Mouse (Mus musculus): Measurements from ENCODE around the gene Fosl2. TPM values are rescaled to one million over a fixed set of nuclear protein-coding genes. Genes with fewer than 3 reads are reported as not detected.
"Not testable (repeated sequence)": the region's sequence is repeated elsewhere in the genome, so short reads cannot be mapped to it uniquely, and the experiment has no call there.

Gene Fosl2
- total RNA-seq, 1 experiment from 2014 or later, result 512 TPM

DNA sequence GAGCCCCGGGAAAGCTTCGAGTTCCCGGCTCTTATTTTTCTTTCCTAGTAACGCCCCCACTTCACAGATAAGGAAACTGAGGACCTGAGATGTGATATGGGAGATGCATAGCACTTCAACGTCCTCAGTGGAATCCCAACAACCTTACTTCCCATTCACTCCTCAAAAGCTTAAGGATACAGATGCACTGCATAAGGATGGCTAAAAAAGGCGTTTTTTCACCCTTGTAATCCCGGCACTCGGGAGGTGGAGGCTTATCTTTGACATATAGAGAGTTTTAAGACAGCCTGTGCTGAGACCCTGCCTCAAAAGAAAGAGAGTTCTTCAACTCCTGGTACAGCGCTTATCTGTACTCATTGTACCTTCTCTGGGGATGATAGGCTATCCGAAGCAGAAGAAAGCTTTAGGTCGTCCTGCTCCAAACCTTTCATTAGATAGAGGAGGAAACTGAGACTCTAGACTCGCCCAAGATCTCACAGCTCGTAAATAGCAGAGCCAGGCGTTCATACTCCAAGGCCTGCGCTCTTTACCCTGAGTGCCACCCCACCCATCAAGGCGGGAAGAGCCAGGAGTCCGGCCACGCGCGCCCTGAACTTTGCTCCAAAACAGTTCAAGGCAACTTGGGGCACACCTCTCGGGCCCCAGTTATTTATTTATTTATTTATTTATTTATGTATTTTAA lies 1.4 kb upstream of the Fosl2 start:
- no peak for DNase-seq

DNA sequence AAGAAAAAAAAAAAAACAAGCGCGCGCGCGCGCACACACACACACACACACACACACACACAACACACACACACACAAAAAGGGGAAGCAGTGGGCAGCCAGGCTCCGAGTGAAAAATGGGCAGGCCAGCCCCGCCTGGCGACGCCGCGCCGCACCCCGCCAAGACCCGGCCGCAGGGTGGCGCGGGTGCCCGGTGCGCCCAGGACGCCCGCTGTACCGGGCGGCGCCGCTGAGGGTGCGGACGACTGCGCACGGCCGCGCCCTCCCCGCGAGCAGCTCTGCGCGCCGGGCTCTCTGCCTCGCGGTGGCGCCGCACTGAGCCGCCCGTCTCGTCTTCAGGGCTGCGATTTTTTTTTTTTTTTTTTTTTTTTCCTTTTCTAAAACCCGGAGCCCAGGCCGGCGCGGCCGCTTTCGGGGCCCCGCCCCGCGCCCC lies 682 bp upstream of the Fosl2 start:
- peak; percentile 80 for DNase-seq

DNA sequence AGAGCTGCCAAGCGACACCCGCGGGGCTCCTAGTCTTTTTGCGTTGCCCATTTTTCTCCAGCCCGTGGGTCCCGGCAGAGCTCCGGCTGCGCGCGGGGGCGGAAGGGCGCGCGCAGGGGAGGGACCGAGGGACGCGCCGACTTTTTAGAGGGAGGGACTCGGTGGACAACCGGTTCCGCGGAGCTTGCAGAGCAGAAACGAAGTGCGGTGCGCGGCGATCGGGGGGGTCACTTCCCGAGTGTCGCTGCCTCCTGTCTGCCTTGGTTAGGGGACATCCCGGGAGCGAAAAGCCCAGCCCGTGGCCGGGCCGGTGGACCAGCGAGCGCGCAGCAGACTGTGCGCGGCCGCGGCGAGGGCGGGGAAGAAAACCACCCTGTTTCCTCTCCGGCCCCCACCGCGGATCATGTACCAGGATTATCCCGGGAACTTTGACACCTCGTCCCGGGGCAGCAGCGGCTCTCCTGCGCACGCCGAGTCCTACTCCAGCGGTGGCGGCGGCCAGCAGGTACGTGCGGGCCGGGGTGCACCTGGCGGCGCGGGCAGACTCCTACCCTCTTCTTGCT lies 781 bp downstream of the Fosl2 start:
- DNase-seq, result peak; percentile 74

DNA sequence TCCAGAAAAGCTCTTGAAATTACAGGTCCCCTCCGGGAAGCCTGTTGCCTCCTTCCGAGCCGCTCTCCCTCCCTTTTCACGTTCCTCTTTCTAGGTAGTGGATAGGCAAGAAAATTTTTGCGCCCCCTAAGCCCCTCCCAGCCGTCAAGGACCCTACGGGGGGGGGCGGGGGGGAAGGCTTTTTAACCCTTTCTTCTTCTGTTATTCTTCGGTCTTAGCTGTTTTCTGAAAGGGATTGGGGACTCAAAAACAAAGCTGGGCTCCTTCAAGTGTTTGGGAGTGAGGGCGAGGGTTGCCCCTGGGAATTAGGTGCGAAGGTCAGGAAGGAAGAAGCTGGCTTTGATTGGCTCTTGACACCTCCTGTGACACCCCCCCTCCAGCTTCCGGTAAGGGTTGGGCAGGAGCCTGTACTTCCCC lies 1.5 kb downstream of the Fosl2 start:
- DNase-seq, result no peak

DNA sequence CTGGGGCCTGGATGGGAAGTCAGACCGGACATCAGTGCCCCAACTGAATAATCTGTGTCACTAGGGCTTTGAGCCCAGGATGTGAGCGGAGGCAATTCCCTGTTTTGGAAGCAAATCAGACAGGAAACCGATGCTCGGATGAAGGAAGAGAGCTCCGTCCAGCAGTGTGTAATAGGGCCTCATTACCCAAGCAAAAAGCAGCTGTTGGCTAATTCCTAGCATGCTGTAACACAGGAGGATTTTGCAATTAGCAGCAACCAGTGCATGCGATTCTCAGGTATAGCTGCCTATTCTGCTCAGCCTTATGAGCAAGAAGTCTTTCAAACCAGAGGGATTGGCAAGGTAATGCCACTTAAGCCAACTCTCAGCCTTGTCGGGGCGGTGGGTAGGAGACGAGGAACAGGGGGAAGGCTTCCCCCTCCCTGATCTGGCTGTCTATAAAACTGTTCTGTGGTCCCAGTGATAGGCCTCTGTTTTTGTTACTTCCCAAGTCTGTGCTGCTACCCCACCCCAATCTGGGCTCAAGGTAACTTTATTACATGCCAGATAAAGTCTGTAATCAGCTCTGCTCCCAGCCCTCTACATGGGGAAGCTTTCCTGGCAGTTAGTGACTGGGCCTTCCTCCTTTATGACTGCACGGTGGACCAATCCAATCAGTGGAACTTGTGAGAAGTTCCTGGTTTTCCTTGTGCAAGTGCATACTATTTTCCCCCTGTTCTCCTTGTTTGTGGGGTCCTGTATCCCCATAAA lies 3.0 kb downstream of the Fosl2 start:
- DNase-seq, result no peak

DNA sequence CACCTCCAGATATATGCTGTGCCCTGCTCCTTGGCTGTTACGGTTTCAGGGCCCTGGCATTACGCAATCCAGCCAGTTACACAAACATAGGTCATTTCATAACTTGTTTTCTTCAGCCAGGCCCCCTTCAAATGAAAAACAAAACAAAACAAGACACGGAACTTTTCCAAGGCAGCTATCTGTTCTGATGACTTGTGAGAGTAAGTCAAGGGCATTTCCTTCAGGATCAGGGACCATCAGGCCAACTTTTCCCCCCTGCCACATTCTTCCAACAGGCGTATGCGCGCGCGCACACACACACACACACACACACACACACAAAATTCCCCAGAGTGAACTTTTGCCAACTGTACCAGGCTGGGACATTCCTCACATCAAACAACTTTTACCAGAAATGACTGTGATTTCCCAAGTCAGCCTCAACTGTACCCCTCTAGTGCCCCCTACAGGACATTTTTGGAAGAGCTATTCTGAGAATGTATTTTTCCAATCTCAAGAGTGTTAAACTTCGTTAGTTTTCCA lies 4.0 kb downstream of the Fosl2 start:
- DNase-seq, result no peak

DNA sequence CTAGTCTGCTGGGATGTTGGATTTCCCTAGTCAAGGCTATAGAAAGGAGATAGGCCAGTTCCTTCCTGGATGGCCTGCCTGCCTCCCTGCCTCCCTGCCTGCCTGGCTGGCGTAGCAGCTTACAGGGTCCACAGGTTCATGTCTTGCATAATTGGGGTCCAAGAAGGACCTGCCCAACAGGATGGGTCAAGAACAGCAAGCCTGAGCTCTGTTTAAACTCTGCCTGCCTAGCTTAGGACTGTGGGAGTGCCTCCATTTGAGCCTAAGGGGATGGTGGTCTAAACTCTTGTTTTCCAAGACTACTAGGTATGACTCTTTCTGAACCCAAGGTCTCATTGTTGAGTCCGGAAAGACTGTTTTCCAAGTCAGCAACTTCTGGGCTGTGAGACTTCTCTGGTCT lies 6.3 kb downstream of the Fosl2 start:
- DNase-seq, result no peak

DNA sequence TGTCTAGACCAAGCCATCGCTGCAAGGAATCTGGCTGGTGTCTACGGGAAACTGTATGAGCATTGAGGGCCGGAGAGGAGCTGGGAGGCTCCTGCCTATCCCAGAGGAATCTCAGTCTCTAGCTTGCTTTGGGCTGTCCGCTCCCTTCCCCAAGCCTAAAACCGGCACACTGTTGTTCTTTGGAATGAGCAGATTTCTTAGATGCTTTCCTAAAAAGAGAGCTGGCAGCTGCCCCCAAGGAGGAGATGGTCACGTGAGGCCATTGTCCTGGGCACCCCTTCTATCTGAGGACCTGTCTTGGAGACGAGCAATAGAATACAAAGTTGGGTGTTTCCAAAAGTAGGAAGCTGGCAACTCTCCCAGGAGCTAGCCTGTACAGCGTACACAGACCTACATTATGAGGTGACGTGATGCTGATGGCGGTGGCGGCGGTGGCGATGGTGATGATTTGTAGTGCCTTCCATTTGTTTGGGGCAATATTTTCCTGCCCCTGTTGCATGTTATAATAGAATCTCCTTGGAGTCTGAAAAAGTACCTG lies 7.9 kb downstream of the Fosl2 start:
- no peak for DNase-seq

DNA sequence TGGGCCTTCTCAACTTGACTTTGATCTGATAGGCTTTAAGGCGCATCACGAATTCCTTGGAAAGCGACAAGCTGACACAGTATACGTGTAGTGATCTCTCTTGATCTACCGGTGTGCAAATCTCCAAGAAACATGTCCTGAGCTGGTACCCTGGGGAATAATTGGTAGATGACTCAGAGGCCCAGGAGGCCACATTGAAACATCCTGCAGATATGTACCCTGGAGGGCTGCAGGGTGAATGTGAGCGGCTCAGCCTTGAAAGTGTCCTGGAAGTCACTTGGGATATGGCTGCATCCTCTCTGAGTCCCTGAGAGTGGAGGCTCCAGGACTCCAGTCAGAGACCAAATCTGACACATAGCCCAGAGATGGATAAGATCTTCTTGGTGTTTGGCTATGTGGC lies 10.7 kb downstream of the Fosl2 start:
- no peak for DNase-seq

DNA sequence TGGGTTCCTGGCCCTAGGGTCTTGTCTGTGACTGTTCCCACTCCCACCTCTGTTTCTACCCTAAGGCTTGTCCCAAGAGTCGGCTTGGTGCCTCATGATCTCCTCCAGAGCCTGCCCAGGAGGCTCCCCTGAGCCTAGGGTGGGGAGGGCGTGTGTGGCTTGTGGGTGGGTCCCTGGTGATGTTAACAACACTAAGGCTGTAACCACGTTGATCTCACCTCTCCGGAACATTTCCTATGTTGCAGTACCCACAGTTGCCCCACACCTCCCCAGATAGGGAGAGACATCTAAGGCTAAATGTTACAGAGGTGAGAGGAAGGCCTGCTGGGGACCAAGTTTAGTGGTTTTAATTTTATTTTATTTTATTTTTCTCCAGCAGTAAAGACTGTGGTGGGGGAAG lies 13.0 kb downstream of the Fosl2 start:
- no peak for DNase-seq

DNA sequence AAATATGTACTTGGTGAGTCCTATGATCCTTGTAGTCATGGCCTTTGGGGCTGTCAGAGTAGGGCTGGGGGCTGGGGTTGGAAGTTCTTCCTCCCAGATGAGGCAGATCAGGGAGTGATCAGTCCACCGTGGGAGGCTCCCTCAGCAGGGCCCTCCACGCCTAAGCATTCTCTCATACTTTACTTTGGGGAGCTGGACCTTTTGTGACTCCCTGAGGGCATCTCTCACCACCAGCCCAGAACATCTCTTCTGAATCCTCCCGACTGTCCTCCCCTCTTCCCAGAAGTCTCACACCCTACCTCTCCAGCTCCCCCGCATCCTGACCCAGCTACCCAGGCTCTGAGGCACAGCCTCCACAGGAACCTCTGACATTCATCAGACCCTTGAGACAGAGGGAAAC lies 15.6 kb downstream of the Fosl2 start:
- no peak for DNase-seq

DNA sequence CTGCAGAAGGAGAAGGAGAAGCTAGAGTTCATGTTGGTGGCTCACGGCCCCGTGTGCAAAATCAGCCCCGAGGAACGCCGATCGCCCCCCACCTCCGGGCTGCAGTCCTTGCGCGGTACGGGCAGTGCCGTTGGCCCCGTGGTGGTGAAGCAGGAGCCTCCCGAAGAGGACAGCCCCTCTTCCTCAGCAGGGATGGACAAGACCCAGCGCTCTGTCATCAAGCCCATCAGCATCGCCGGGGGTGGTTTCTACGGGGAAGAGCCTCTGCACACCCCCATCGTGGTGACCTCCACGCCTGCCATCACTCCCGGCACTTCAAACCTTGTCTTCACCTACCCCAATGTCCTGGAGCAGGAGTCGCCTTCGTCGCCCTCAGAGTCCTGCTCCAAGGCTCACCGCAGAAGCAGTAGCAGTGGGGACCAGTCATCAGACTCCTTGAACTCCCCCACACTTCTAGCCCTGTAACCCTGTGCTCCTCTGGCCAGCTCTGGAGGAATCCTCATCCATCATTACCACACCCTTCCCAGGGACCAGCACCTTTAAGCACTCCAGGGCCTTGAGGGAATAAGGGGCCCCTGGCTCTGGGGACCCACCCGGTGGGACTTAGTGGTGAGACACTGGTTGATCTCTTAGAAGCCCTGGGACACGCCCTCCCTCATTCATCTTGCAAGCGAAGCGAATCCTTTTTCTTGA lies 17.3 kb downstream of the Fosl2 start:
- no peak for DNase-seq

DNA sequence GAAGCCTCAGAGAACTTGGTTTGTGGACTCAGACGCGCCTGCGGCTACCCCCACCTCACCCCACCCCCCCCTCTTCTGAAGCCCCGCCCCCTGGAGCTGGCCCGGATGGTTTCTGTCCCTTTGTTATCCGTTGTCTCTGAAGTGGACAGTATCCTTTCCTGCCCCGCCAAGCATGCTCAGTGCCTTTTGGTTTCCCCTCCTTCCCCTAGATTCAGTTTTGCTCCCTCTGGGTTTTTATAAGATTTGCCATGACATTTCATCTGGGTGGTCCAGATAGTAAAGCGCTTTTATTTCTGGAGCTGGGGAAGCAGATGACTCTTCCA lies 17.8 kb downstream of the Fosl2 start:
- DNase-seq, result no peak

DNA sequence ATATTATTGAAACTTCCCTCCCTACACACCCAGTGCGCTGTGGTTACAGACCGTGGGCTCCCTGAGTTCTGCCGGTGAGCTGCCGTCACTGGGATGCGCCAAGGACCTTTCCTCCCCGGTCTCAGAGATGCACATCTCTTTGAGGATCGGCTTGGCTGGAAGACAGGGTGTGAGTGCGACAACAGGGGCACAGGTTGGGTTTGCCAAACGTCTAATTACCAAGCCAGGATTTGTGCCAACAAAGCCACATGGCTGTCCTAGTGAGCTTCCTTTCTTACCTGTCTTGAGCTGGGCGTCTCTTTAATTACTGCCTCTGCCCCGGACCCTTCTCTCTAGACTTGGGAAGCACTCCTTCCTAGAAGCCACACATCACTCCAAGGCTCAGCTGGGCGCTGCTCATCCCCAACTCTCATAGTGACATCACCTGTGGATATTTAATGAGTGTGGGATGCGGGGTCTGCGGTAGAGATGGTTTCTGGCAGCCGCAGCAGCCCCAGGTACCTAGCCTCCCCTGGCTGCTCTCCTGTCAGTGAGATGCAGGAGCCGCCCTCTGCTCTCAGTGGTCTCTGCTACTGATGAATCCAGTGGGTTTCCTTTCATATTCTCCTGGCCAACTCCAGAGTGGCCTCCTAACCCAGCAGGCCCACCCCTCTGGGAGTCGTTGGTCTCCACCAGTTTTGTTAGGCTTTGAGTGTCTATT lies 18.3 kb downstream of the Fosl2 start:
- no peak for DNase-seq

DNA sequence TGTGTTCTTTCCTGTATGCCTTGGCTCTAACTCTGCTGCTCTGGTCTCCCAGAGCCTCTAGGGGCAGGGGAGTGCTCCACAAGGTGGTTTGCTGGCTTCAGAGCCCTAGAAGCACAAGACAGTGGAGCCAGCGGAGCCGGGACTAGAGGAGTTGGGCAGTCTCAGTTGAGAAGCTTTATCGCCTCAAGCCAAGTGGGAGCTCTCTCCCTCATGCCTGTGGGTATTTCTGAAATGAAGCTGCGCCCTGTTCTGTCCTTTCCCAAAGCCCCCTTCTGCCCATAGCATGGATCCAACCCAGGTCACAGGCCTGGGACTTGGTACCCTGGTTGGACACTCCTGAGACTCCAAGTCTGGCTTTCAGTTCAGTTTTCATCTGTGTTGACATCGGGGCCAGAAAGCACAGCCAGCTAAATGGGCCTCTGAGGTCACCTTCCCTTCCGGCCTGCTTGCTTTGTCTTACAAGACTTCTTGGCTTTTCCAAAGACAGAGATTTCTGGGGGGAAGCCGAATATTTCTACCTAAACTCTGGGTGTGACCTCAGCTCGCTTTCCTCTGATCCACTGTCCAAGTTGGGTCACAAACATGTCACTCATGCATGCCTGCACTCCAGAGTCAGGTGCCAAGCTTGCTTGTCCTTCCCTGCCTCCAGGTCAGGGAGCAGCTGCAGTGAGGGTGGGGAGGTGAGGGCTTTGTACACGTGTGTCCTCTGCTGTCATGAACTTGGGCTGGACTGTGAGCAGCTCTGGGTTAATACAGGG lies 19.5 kb downstream of the Fosl2 start:
- DNase-seq, result no peak

DNA sequence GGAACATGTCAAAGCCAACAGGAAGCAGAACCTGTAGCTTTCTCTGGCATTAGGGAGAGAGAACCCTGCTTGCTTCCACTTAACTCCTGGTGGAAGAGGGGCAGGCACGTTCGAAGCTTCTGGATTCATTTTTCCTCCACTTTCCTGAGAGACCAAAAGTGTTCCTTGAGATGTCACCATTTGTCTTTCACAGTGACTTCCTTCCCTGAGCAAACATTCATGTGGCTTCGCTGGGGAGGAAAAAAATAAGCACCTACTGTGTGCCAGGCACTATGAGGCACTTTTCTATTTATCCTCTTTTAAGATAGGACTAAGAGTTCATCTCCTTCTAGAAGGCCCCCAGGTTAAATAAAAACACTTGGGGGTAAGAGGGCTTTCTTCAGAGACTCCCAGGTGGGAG lies 20.3 kb downstream of the Fosl2 start:
- no peak for DNase-seq

DNA sequence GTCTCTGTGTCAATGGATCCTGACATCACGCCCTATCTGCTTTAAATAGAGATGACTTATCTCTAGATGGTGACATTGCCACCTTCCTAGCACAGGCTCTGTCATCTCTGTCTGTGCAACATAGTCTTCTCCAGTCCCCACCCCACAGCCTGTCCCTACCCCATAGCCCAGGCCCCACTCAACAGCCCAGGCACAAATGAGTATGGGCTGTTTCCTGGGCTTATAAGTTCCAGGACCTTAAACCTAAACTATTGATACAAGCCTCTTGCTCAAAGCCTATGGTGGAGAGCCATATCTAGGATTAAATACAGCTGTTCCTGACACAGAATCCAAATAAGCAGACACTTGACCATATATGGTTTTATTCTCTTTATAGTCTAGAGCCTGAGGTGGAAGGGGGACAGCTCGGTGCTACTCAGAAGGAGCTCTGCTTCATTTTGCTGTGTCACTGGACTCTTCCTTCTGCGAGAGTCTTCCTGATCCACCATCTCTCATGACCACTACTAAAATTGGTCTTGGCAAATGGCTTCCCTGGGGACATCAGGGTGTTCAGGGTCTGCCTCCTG lies 28.0 kb downstream of the Fosl2 start:
- DNase-seq, result no peak

DNA sequence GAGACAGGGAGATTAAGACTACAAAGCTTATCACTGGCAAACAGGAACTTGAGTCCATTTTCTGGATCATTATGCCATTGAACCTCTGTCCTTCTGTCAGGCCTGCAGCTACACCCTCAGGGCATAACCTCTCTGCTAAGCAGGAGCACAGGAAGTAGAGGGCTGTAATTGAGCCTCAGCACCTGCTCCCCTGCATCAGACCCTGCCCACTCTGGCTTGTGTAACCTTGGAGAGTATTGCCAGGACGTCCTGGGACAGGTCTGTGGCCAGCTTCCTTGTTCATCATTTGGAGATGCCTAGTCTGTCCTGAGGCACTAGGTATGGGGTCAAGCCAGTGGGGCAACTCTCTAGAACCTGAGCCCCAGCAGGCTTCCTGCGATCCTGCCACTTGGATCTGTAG lies 36.6 kb downstream of the Fosl2 start:
- no peak for DNase-seq

DNA sequence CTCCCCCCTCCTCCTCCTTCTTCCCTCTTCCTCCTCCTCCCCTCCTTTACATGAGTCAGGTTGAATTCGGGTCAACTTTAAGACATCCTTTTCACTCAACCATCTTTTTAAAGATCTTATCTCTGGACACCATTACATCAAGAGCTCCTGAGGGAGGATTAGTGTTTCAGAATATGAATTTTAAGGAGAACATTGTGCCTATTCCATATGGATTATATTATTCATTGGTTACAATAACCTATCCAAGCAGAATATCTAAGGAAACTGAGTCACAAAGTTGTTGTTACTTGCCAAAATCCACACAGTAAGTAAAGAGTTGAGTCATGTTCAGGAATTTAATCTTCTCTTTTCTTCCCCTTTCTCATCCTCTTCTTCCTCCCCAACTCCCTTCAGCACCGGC lies 41.2 kb downstream of the Fosl2 start:
- no peak for DNase-seq

DNA sequence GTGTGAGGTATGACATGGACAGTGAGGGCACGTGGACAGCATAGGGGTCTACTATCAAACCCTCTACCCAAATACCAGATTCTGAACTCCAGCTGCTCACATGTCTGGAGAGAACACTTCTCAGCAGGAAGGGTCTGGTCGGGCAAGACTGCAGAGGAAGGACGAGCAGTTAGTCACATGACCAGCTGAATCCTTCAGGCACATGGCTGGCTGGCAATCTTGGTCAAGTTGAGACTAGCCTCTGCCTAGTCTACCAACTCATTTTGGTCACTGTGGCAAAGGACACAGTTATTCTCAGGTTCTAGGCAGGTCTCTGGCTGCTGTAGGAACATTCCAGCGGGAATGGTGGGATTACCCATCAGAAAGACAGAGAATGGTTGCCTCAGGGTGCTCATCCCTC lies 42.1 kb downstream of the Fosl2 start:
- DNase-seq, result no peak

DNA sequence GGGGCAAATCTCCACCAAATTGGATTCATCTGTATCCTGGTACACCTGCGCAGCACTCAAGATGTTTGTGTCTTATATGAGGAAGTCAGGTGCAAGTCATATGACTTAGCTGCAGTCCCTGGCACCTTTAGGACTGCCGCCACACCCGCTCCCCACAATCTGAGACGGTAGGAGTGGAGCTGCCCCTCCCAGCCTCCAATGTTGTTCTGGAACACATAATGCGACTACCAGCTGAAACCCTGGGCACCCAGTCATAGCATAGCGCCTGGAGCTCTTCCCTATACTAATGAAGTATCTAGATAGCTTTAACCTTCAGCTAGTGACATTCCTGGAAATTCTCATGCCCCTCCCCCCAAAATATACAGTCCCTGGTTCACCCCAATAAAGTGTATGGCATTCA lies 43.1 kb downstream of the Fosl2 start:
- DNase-seq, result not testable (repeated sequence)
